Mouse (Mus musculus) kidney, adult 2 months (tissue): ENCODE measurements around the gene Gpx4. TPM values are rescaled to one million over a fixed set of nuclear protein-coding genes. Genes with fewer than 3 reads are reported as not detected.

Source experiments
- DNase-seq: peaks from one replicate; pipeline ENCODE4 v3.0.0; 2021
- H3K27ac ChIP-seq: fragments of 200-500 bp; 2 replicates; pipeline ENCODE4 v1.5.1; 2012; ENCODE audit warnings: low read depth, low read length, control low read depth, inconsistent platforms; ENCODE audit not compliant: insufficient read depth
- H3K27me3 ChIP-seq: fragments of 200-500 bp; replicated peaks from 2 replicates; pipeline ENCODE4 v1.6.1; 2012; ENCODE audit warnings: mild to moderate bottlenecking, moderate library complexity, low read length, inconsistent platforms; ENCODE audit not compliant: control insufficient read depth, insufficient read depth
- H3K36me3 ChIP-seq: fragments of 200-500 bp; 2 replicates; pipeline ENCODE4 v1.6.1; 2012; ENCODE audit warnings: mild to moderate bottlenecking, moderate library complexity, low read length, inconsistent platforms; ENCODE audit not compliant: control insufficient read depth, insufficient read depth
- H3K4me1 ChIP-seq: fragments of 200-500 bp; 2 replicates; pipeline ENCODE4 v1.6.1; 2011; ENCODE audit warnings: low read length; ENCODE audit not compliant: control insufficient read depth, insufficient read depth
- H3K4me3 ChIP-seq: fragments of 200-500 bp; 2 replicates; pipeline ENCODE4 v1.5.1; 2011; ENCODE audit warnings: mild to moderate bottlenecking, low read depth, low read length, control low read depth; ENCODE audit not compliant: insufficient read depth
- CTCF ChIP-seq: fragments of 200-500 bp; conservative IDR thresholded peaks from 2 replicates; pipeline ENCODE4 v1.5.1; 2011; ENCODE audit warnings: low read depth, mild to moderate bottlenecking, control low read depth, low read length, moderate library complexity, mixed read lengths; ENCODE audit not compliant: insufficient read depth, insufficient read length
- POLR2A ChIP-seq: fragments of 200-500 bp; IDR thresholded peaks from one replicate; pipeline ENCODE4 v1.6.1; 2011; ENCODE audit warnings: low read depth, low read length, control low read depth
- WGBS: fragments of 180-500 bp; shearing (Covaris S2); methylation state at CpG from one replicate; pipeline ENCODE4 v1.1.7; 2018; 5-methylcytosine and 5-hydroxymethylcytosine counted together
- polyA plus RNA-seq: library from polyadenylated mRNA; depleted of rRNA; stranded (reverse); fragments of >200 nt; gene quantifications from 2 replicates; pipeline ENCODE4 v1.2.3, GENCODE M21; 2012

Gpx4 gene
- polyA plus RNA-seq, 1 experiment = 1,431 TPM

DNA sequence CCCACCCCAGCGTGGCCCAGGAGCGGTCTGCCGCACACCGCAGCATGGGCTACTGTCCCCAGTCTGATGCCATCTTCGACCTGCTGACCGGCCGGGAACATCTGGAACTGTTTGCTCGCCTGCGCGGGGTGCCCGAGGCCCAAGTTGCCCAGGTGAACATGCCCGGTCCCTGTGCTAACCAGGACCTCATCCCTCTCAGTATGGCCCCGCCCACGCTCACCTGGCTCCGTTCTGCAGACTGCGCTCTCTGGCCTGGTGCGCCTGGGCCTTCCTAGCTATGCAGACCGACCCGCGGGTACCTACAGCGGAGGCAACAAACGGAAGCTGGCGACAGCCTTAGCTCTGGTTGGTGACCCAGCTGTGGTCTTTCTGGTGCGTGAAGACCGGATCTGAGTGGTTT lies 33.4 kb upstream of the Gpx4 start:
- WGBS = 70% methylated on average over 25 of the region's 25 CpGs
- DNase-seq = no peak
- TF ChIP-seq POLR2A (no peak), CTCF (no peak)

GRCm38 (mm10) chr10:80014484-80015290 lies 32.3 kb upstream of the Gpx4 start:
- Histone ChIP-seq H3K27ac (no peak overlapping the region), H3K27me3 (no peaks in the 10 kb centered on the region), H3K4me1 (no peaks in the 10 kb centered on the region), H3K4me3 (no peak overlapping the region), H3K36me3 (no peaks in the 10 kb centered on the region)
- DNase-seq = no peak
- 49% methylated on average over 28 of the region's 28 CpGs for WGBS
- TF ChIP-seq POLR2A (no peak), CTCF (no peak)

More for the DNA sequence above, 33.4 kb upstream of the Gpx4 start:
- Histone ChIP-seq H3K4me1 (no peaks in the 10 kb centered on the region), H3K4me3 (no peak overlapping the region), H3K27ac (no peak overlapping the region), H3K36me3 (no peaks in the 10 kb centered on the region), H3K27me3 (no peaks in the 10 kb centered on the region)

DNA sequence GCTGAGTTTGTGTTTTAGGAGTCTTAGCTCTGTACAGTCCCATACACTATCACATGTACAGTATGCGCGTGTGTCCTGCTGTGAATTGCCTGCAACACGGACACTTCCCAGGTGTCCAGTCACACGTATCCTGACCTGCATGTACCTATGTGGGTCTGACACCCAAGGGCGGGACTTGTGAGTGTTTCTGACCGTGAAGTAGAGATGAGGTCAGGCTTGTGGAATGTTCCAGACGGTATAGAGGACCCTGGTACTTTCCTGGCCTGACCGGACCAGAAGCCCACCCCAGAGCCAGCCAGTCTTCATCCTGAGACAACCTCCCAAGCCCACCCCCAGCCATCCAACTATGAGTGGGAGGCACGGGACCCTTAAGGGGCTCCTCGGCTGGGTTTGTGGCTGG lies 31.4 kb upstream of the Gpx4 start:
- WGBS = 79% methylated on average over 10 of the region's 10 CpGs
- Histone ChIP-seq H3K4me1 (no peaks in the 10 kb centered on the region), H3K27me3 (no peaks in the 10 kb centered on the region), H3K27ac (no peak overlapping the region), H3K4me3 (no peak overlapping the region), H3K36me3 (no peaks in the 10 kb centered on the region)
- DNase-seq = no peak
- TF ChIP-seq CTCF (no peak), POLR2A (no peak)

GRCm38 (mm10) chr10:80016511-80016910 lies 30.5 kb upstream of the Gpx4 start, which contains the start of gene Arhgap45:
Arhgap45 (plus strand) TSS chr10:80016653.
- TF ChIP-seq CTCF (no peak), POLR2A (no peak)
- WGBS = 67% methylated on average over 11 of the region's 11 CpGs
- Histone ChIP-seq H3K36me3 (no peaks in the 10 kb centered on the region), H3K4me1 (no peaks in the 10 kb centered on the region), H3K27me3 (no peaks in the 10 kb centered on the region), H3K27ac (no peak within 1 kb of the TSS), H3K4me3 (peak within 1 kb of the TSS; percentile 24; the same call in 1 of the 2 replicates)
- DNase-seq = peak; percentile 38

- H3K27ac ChIP-seq = no peak overlapping the region
- H3K36me3 ChIP-seq = no peaks in the 10 kb centered on the region
- WGBS = 85% methylated on average over 10 of the region's 10 CpGs
- H3K4me3 ChIP-seq = peak overlapping the region; percentile 24; the same call in 1 of the 2 replicates
- TF ChIP-seq POLR2A (no peak), CTCF (no peak)
- no peaks in the 10 kb centered on the region for H3K27me3 ChIP-seq
- no peak for DNase-seq
- H3K4me1 ChIP-seq = no peaks in the 10 kb centered on the region
Observed at GRCm38 (mm10) chr10:80016931-80017330, 30.0 kb upstream of the Gpx4 start.

DNA sequence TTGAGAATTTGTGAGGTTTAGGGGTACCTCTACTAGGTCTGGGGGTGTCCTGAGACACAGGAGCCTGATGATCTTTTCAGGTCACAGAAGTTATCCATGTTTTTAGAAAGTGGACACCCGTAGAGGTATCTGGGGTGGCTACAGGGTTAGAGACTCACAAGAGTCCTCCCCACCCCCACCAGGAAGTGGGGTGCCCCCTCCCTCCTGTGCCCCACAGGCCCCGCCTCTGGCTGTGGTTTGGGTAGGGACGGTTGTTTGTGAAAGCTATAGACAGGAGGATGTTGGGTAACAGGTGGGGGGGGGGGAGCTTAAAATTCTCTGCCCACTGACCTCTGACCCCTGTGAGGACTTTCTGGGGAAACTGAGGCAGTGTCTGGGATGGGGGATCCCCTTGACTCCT lies 29.6 kb upstream of the Gpx4 start:
- Histone ChIP-seq H3K4me1 (no peaks in the 10 kb centered on the region), H3K36me3 (no peaks in the 10 kb centered on the region), H3K27ac (no peak overlapping the region), H3K27me3 (no peaks in the 10 kb centered on the region), H3K4me3 (no peak overlapping the region)
- WGBS = 60% methylated on average over 3 of the region's 3 CpGs
- peak; percentile 48 for DNase-seq
- no peak for TF ChIP-seq CTCF
- no peak for TF ChIP-seq POLR2A

DNA sequence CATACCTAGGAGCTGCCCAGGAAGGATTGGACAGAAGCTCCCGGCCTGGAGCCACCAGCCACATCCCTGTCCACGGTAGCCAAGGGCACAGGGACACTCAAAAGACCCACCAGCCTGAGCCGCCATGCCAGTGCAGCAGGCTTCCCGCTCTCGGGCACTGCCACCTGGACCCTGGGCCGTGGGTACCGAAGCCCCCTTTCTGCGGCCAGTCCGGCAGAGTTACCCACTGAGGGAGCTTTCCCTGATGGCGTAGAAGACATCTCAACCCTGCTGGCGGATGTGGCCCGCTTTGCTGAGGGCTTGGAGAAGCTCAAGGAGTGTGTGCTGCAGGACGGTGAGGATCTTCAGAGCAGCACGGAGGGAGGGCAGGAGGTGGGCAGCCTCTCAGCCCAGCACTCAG lies 29.2 kb upstream of the Gpx4 start:
- Histone ChIP-seq H3K4me3 (no peak overlapping the region), H3K27ac (no peak overlapping the region), H3K4me1 (no peaks in the 10 kb centered on the region), H3K27me3 (no peaks in the 10 kb centered on the region), H3K36me3 (no peaks in the 10 kb centered on the region)
- whole genome bisulfite sequencing = 83% methylated on average over 14 of the region's 14 CpGs
- TF ChIP-seq POLR2A (no peak), CTCF (no peak)
- DNase-seq = no peak
